ENCODE assay signal across 20 mouse cellular contexts in the genomic region with DNA sequence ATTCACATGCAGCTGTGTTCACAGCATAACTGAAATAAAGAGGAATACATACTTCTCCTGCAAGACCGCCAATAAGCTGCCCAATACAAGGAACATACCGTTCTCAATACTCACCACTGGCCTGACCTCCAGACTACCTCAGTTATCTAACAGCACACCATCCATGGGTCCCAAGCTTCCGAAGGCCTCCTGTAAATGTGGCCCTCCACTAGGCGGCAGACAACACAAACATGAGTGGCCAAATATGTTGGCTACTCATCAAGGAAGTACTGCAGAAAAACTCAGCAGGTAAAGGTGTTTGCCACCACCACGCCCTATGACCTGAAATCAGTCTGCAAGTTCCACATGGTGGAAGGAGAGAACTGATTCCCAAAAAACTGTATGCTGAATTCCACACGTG. TPM values are rescaled to one million over a fixed set of nuclear protein-coding genes. Genes with fewer than 3 reads are reported as not detected.
DNase-seq lines count a peak whose midpoint lies in the region; ATAC-seq and TF ChIP-seq lines count a peak whose summit lies in the region.
"Had no signal": no experiment of that assay in that cellular context is flagged by ENCODE, and none has a peak within 500 bp of the region (broad histone marks: within the 10 kb centered on the region; RNA-seq: fewer than 3 reads in every experiment).

No protein-coding gene starts in this region.

- no peak overlapping the region for H3K4me3 ChIP-seq in forebrain, postnatal 0 days (ENCODE audit: low read depth, low read length)
- H3K4me3 ChIP-seq in forebrain, embryonic 15.5 days, result no peak overlapping the region
- no peak overlapping the region for H3K4me3 ChIP-seq in lung, adult 2 months (replicated peaks; ENCODE audit: extremely low read depth, low read depth, low read length)
- H3K4me3 ChIP-seq in forebrain, embryonic 14.5 days (ENCODE audit: low read depth, low read length), result no peak overlapping the region
- H3K4me3 ChIP-seq: heart, embryonic 15.5 days; limb, embryonic 12.5 days had no signal

- no peaks in the 10 kb centered on the region for H3K36me3 ChIP-seq in forebrain, postnatal 0 days (ENCODE audit: insufficient read depth)
- no peaks in the 10 kb centered on the region for H3K36me3 ChIP-seq in forebrain, embryonic 15.5 days
- H3K36me3 ChIP-seq in forebrain, embryonic 14.5 days (ENCODE audit: control insufficient read depth, insufficient read depth, low read length), result no peaks in the 10 kb centered on the region
- H3K36me3 ChIP-seq: heart, embryonic 15.5 days; limb, embryonic 12.5 days had no signal

- no peak for TF ChIP-seq POLR2A in lung, adult 2 months (IDR thresholded peaks at IDR 0.05; ENCODE audit: borderline replicate concordance, extremely low read depth, low read depth, low read length)
- TF ChIP-seq POLR2A in brain, embryonic 14.5 days (IDR thresholded peaks at IDR 0.05; ENCODE audit: borderline replicate concordance, extremely low read depth, insufficient read depth, insufficient read length, poor library complexity, severe bottlenecking), result no peak

- TF ChIP-seq CTCF in forebrain, postnatal 0 days (IDR thresholded peaks at IDR 0.05; ENCODE audit: low read depth), result peak; percentile 34
- peak; percentile 20; the same call in 1 of the 2 replicates for TF ChIP-seq CTCF in lung, adult 2 months (IDR thresholded peaks at IDR 0.05; ENCODE audit: insufficient read depth, low read length)
- peak; percentile 10; the same call in 1 of the 2 replicates for TF ChIP-seq CTCF in brain, embryonic 14.5 days (IDR thresholded peaks at IDR 0.05; ENCODE audit: borderline replicate concordance, extremely low read depth, insufficient read depth, insufficient read length)

- H3K27me3 ChIP-seq in forebrain, postnatal 0 days (ENCODE audit: insufficient read depth, low read length), result no peaks in the 10 kb centered on the region
- no peaks in the 10 kb centered on the region for H3K27me3 ChIP-seq in forebrain, embryonic 15.5 days
- no peaks in the 10 kb centered on the region for H3K27me3 ChIP-seq in forebrain, embryonic 14.5 days (replicated peaks; ENCODE audit: control insufficient read depth, insufficient read depth, low read length)
- H3K27me3 ChIP-seq: heart, embryonic 15.5 days had no signal

- H3K27ac ChIP-seq in forebrain, postnatal 0 days (ENCODE audit: low read depth, low read length), result no peak overlapping the region
- H3K27ac ChIP-seq in forebrain, embryonic 15.5 days (replicated peaks), result no peak overlapping the region
- no peak overlapping the region for H3K27ac ChIP-seq in forebrain, embryonic 14.5 days (ENCODE audit: low read depth, low read length)
- H3K27ac ChIP-seq: heart, embryonic 15.5 days; limb, embryonic 12.5 days had no signal

- DNase-seq in forebrain, postnatal 0 days, result no peak
- DNase-seq in kidney, adult 8-10 months, result peak; percentile 3 to 4
- DNase-seq in kidney, adult 11 months, result no peak
- DNase-seq in lung, adult 2 months, result no peak
- DNase-seq in lung, postnatal 4 days, result no peak
- no peak for DNase-seq in brain, embryonic 14.5 days (ENCODE audit: low read depth)
- DNase-seq in forebrain, embryonic 14.5 days (ENCODE audit: low spot score), result no peak
- DNase-seq: cerebellum, postnatal 14 days had no signal

- H3K4me1 ChIP-seq in forebrain, postnatal 0 days (ENCODE audit: insufficient read depth), result no peaks in the 10 kb centered on the region; the same call in 1 of the 2 replicates
- peaks cover 25% of the 10 kb centered on the region for H3K4me1 ChIP-seq in forebrain, embryonic 15.5 days
- H3K4me1 ChIP-seq in lung, adult 2 months (ENCODE audit: control insufficient read depth, insufficient read depth, low read length), result no peaks in the 10 kb centered on the region
- H3K4me1 ChIP-seq in forebrain, embryonic 14.5 days (ENCODE audit: control insufficient read depth, insufficient read depth, low read length), result peaks cover 19% of the 10 kb centered on the region
- H3K4me1 ChIP-seq: heart, embryonic 15.5 days had no signal

- no peaks in the 10 kb centered on the region for H3K9me3 ChIP-seq in forebrain, postnatal 0 days (ENCODE audit: low read length)
- H3K9me3 ChIP-seq in forebrain, embryonic 15.5 days, result no peaks in the 10 kb centered on the region
- no peaks in the 10 kb centered on the region for H3K9me3 ChIP-seq in forebrain, embryonic 14.5 days (replicated peaks; ENCODE audit: control insufficient read depth, low read length)
- H3K9me3 ChIP-seq: heart, embryonic 15.5 days; limb, embryonic 12.5 days had no signal

- 85% methylated on average over 6 of the region's 6 CpGs for WGBS in forebrain, postnatal 0 days
- 81% methylated on average over 6 of the region's 6 CpGs for WGBS in forebrain, embryonic 15.5 days
- 85% methylated on average over 6 of the region's 6 CpGs for WGBS in lung, adult 2 months
- 82% methylated on average over 6 of the region's 6 CpGs for WGBS in forebrain, embryonic 14.5 days

- H3K9ac ChIP-seq in forebrain, postnatal 0 days, result no peak overlapping the region
- no peak overlapping the region for H3K9ac ChIP-seq in forebrain, embryonic 15.5 days (replicated peaks)
- no peak overlapping the region for H3K9ac ChIP-seq in forebrain, embryonic 14.5 days (ENCODE audit: low read length)
- H3K9ac ChIP-seq: heart, embryonic 15.5 days; hindbrain, embryonic 14.5 days; limb, embryonic 12.5 days had no signal

- ATAC-seq in forebrain, postnatal 0 days, result no peak
- ATAC-seq in forebrain, embryonic 15.5 days (replicated peaks), result no peak
- ATAC-seq in forebrain, embryonic 14.5 days, result no peak

- no peak overlapping the region for H3K4me2 ChIP-seq in forebrain, postnatal 0 days (ENCODE audit: low read depth)
- H3K4me2 ChIP-seq in forebrain, embryonic 15.5 days (replicated peaks), result no peak overlapping the region
- no peak overlapping the region for H3K4me2 ChIP-seq in forebrain, embryonic 14.5 days (ENCODE audit: low read length)
- H3K4me2 ChIP-seq: heart, embryonic 15.5 days; hindbrain, embryonic 14.5 days; limb, embryonic 12.5 days had no signal

RNA-seq across cellular contexts. Expression of gene Tas2r134, which starts 38.4 kb away (rescaled TPM):
- not detected in 2 replicates for total RNA-seq in forebrain, postnatal 0 days (2014; rRNA removed)
- polyA plus RNA-seq in forebrain, postnatal 0 days (2015; fragmentation: Nextera tagmentation; extraction: Ambion mirVana), result not detected in 2 replicates
- not detected in 2 replicates for polyA plus RNA-seq in forebrain, embryonic 15.5 days (2015; fragmentation: Nextera tagmentation; extraction: Ambion mirVana)
- polyA plus RNA-seq in lung, adult 2 months (2012; rRNA removed), result not detected in 2 replicates
- polyA plus RNA-seq in brain, embryonic 14.5 days (2012; rRNA removed), result not detected in 2 replicates
- not detected in 2 replicates for polyA plus RNA-seq in forebrain, embryonic 14.5 days (2014; fragmentation: Nextera tagmentation; extraction: Ambion mirVana)
- total RNA-seq: adrenal gland, postnatal 4 days; left cerebral cortex, adult 8-10 months had no signal
- polyA plus RNA-seq: embryonic facial prominence, embryonic 11.5 days; frontal cortex, adult 2 months; gonadal fat pad, adult 2 months; heart, embryonic 15.5 days; hindbrain, embryonic 14.5 days; limb, embryonic 12.5 days; lung, embryonic 16.5 days; midbrain, embryonic 14.5 days; urinary bladder, adult 2 months had no signal

Comparison
In these comparisons a context has a peak if more than half of its experiments do, and no peak if none do; other contexts are left out.
1. DNase-seq: peak in kidney, adult 8-10 months (2 of 2); none in forebrain, postnatal 0 days (single experiment), kidney, adult 11 months (single experiment), lung, adult 2 months (single experiment), lung, postnatal 4 days (0 of 2), brain, embryonic 14.5 days (single experiment) and forebrain, embryonic 14.5 days (single experiment).
2. Peak in every context shown above with its lines, with median percentiles within 50 percentile points of each other: CTCF ChIP-seq.